Mouse (Mus musculus) lung, postnatal 0 days (tissue): Measurements from ENCODE around the gene Setd3. TPM values are rescaled to one million over a fixed set of nuclear protein-coding genes. Genes with fewer than 3 reads are reported as not detected.

Experiments used
- ATAC-seq: fragments of 200-750 bp; cut with Nextera tagmentation; 2 replicates; pipeline ENCODE4 v1.8.0; 2017; ENCODE audit warnings: moderate library complexity
- DNase-seq: peaks from one replicate; pipeline ENCODE4 v3.0.0-alpha.2; 2016; ENCODE audit warnings: low spot score
- H3K27ac ChIP-seq: fragments of 300-500 bp; sonication (generic); 2 replicates; pipeline ENCODE4 v1.5.1; 2014; ENCODE audit warnings: antibody characterized with exemption, mild to moderate bottlenecking, low read length, mixed read lengths
- H3K27me3 ChIP-seq: fragments of 300-500 bp; sonication (generic); replicated peaks from 2 replicates; pipeline ENCODE4 v1.6.1; 2014; ENCODE audit warnings: low read length, mixed read lengths; ENCODE audit not compliant: insufficient read depth
- H3K36me3 ChIP-seq: fragments of 300-500 bp; sonication (generic); 2 replicates; pipeline ENCODE4 v1.6.1; 2014; ENCODE audit warnings: low read length, mixed read lengths; ENCODE audit not compliant: insufficient read depth
- H3K4me1 ChIP-seq: fragments of 300-500 bp; sonication (generic); 2 replicates; pipeline ENCODE4 v1.6.1; 2014; ENCODE audit warnings: antibody characterized with exemption, low read depth, low read length, mixed read lengths; ENCODE audit not compliant: insufficient read depth
- H3K4me2 ChIP-seq: fragments of 300-500 bp; sonication (generic); replicated peaks from 2 replicates; pipeline ENCODE4 v1.6.1; 2014; ENCODE audit warnings: low read depth, mild to moderate bottlenecking, low read length, moderate library complexity, mixed read lengths
- H3K4me3 ChIP-seq: fragments of 300-500 bp; sonication (generic); 2 replicates; pipeline ENCODE4 v1.5.1; 2014; ENCODE audit warnings: low read depth, low read length
- H3K9ac ChIP-seq: fragments of 300-500 bp; sonication (generic); replicated peaks from 2 replicates; pipeline ENCODE4 v1.6.1; 2014; ENCODE audit warnings: low read depth, mild to moderate bottlenecking
- H3K9me3 ChIP-seq: fragments of 300-500 bp; sonication (generic); 2 replicates; pipeline ENCODE4 v1.6.1; 2016; ENCODE audit warnings: low read length, mixed read lengths
- CTCF ChIP-seq: IDR thresholded peaks from 2 replicates; pipeline ENCODE4 v1.5.1; 2016; ENCODE audit warnings: antibody characterized with exemption, mild to moderate bottlenecking
- EP300 ChIP-seq: IDR thresholded peaks from 2 replicates; pipeline ENCODE4 v1.6.1; 2016; ENCODE audit warnings: antibody characterized with exemption, mild to moderate bottlenecking, control low read depth
- WGBS: fragments of 180-500 bp; shearing (Covaris S2); extraction: QIAGEN DNeasy Blood & Tissue Kit; methylation state at CpG from one replicate; pipeline ENCODE4 v1.1.7; 2014; 5-methylcytosine and 5-hydroxymethylcytosine counted together
- polyA plus RNA-seq: library from polyadenylated mRNA; unstranded; fragments of >200 nt; fragmentation: Nextera tagmentation; extraction: Ambion mirVana; gene quantifications from 2 replicates; pipeline ENCODE4 v1.2.1, GENCODE M21; 2015

Setd3 gene
- polyA plus RNA-seq, 1 experiment from 2014 or later, result 60.3 TPM

- no peak for DNase-seq
Measured at GRCm38 (mm10) chr12:108221206-108221605, 42.1 kb upstream of the Setd3 start.

GRCm38 (mm10) chr12:108220621-108221020 lies 41.5 kb upstream of the Setd3 start:
- Histone ChIP-seq H3K27me3 (no peaks in the 10 kb centered on the region), H3K4me3 (no peak overlapping the region), H3K27ac (no peak overlapping the region), H3K4me2 (no peak overlapping the region), H3K36me3 (no peaks in the 10 kb centered on the region), H3K9ac (no peak overlapping the region), H3K4me1 (no peaks in the 10 kb centered on the region; the same call in none of the 2 replicates), H3K9me3 (no peaks in the 10 kb centered on the region)
- no peak for DNase-seq
- 64% methylated on average over 12 of the region's 12 CpGs for WGBS
- TF ChIP-seq CTCF, result no peak
- no peak for TF ChIP-seq EP300
- no peak for ATAC-seq

More at GRCm38 (mm10) chr12:108221206-108221605, 42.1 kb upstream of the Setd3 start:
- no peak overlapping the region for H3K27ac ChIP-seq
- H3K4me1 ChIP-seq, result no peaks in the 10 kb centered on the region; the same call in none of the 2 replicates
- TF ChIP-seq CTCF (peak; percentile 57), EP300 (no peak)
- H3K4me3 ChIP-seq, result no peak overlapping the region
- 44% methylated on average over 10 of the region's 10 CpGs for WGBS
- H3K4me2 ChIP-seq, result no peak overlapping the region
- no peak overlapping the region for H3K9ac ChIP-seq
- no peaks in the 10 kb centered on the region for H3K36me3 ChIP-seq
- no peaks in the 10 kb centered on the region for H3K9me3 ChIP-seq
- ATAC-seq, result no peak
- no peaks in the 10 kb centered on the region for H3K27me3 ChIP-seq

GRCm38 (mm10) chr12:108219825-108220616 lies 40.9 kb upstream of the Setd3 start:
- Histone ChIP-seq H3K9ac (no peak overlapping the region), H3K9me3 (no peaks in the 10 kb centered on the region), H3K27ac (no peak overlapping the region; the same call in 1 of the 2 replicates), H3K27me3 (no peaks in the 10 kb centered on the region), H3K36me3 (no peaks in the 10 kb centered on the region), H3K4me3 (no peak overlapping the region), H3K4me2 (no peak overlapping the region), H3K4me1 (no peaks in the 10 kb centered on the region; the same call in none of the 2 replicates)
- ATAC-seq (peak; percentile 17; the same call in 1 of the 2 replicates), DNase-seq (no peak)
- TF ChIP-seq EP300 (no peak), CTCF (no peak)
- 64% methylated on average over 20 of the region's 21 CpGs for WGBS

- no peak overlapping the region for H3K4me2 ChIP-seq
Measured at GRCm38 (mm10) chr12:108219163-108219562, 40.0 kb upstream of the Setd3 start.

GRCm38 (mm10) chr12:108217572-108217971 lies 38.5 kb upstream of the Setd3 start:
- 65% methylated on average over 5 of the region's 5 CpGs for WGBS
- DNase-seq, result peak; percentile 61

More at GRCm38 (mm10) chr12:108219163-108219562, 40.0 kb upstream of the Setd3 start:
- no peaks in the 10 kb centered on the region for H3K9me3 ChIP-seq
- 46% methylated on average over 15 of the region's 15 CpGs for WGBS
- no peaks in the 10 kb centered on the region for H3K27me3 ChIP-seq
- no peaks in the 10 kb centered on the region for H3K36me3 ChIP-seq
- H3K4me3 ChIP-seq, result no peak overlapping the region
- no peak overlapping the region for H3K9ac ChIP-seq
- DNase-seq (peak; percentile 63), ATAC-seq (no peak)
- no peak overlapping the region for H3K27ac ChIP-seq
- TF ChIP-seq EP300, result no peak; the same call in 1 of the 2 replicates
- TF ChIP-seq CTCF, result no peak
- H3K4me1 ChIP-seq, result no peaks in the 10 kb centered on the region; the same call in none of the 2 replicates

GRCm38 (mm10) chr12:108216611-108217370 lies 37.7 kb upstream of the Setd3 start:
- Histone ChIP-seq H3K27ac (no peak overlapping the region), H3K9ac (no peak overlapping the region), H3K9me3 (no peaks in the 10 kb centered on the region), H3K36me3 (no peaks in the 10 kb centered on the region), H3K27me3 (no peaks in the 10 kb centered on the region), H3K4me1 (no peaks in the 10 kb centered on the region; the same call in none of the 2 replicates), H3K4me2 (no peak overlapping the region), H3K4me3 (no peak overlapping the region)
- WGBS, result 79% methylated on average over 11 of the region's 11 CpGs
- DNase-seq (no peak), ATAC-seq (no peak)
- TF ChIP-seq CTCF (no peak), EP300 (no peak)

More at GRCm38 (mm10) chr12:108217572-108217971, 38.5 kb upstream of the Setd3 start:
- peak; percentile 32; the same call in 1 of the 2 replicates for ATAC-seq
- Histone ChIP-seq H3K27me3 (no peaks in the 10 kb centered on the region), H3K4me1 (no peaks in the 10 kb centered on the region; the same call in none of the 2 replicates), H3K27ac (no peak overlapping the region), H3K9ac (no peak overlapping the region), H3K9me3 (no peaks in the 10 kb centered on the region), H3K4me2 (no peak overlapping the region), H3K36me3 (no peaks in the 10 kb centered on the region), H3K4me3 (no peak overlapping the region)
- TF ChIP-seq EP300 (no peak), CTCF (peak; percentile 79)
